Mouse (Mus musculus) small intestine, adult 2 months (tissue): ENCODE data around the gene Hist1h4h. TPM values are rescaled to one million over a fixed set of nuclear protein-coding genes. Genes with fewer than 3 reads are reported as not detected.
A peak's percentile ranks its signal among the peaks of the same experiment; 100 is the strongest.
"Not testable (repeated sequence)": the region's sequence is repeated elsewhere in the genome, so short reads cannot be mapped to it uniquely, and the experiment has no call there.

Source experiments
- H3K27ac ChIP-seq: fragments of 200-500 bp; 2 replicates; pipeline ENCODE4 v1.5.1; 2012; ENCODE audit warnings: low read depth, low read length, control low read depth, inconsistent platforms; ENCODE audit not compliant: insufficient read depth
- H3K27me3 ChIP-seq: fragments of 200-500 bp; 2 replicates; pipeline ENCODE4 v1.6.1; 2012; ENCODE audit warnings: mild to moderate bottlenecking, moderate library complexity, low read length, inconsistent platforms; ENCODE audit not compliant: control insufficient read depth, insufficient read depth
- H3K36me3 ChIP-seq: fragments of 200-500 bp; 2 replicates; pipeline ENCODE4 v1.6.1; 2012; ENCODE audit warnings: mild to moderate bottlenecking, low read length, control low read depth, inconsistent platforms; ENCODE audit not compliant: control insufficient read depth, insufficient read depth
- H3K4me1 ChIP-seq: fragments of 200-500 bp; 2 replicates; pipeline ENCODE4 v1.6.1; 2012; ENCODE audit warnings: low read length, inconsistent platforms, mixed read lengths; ENCODE audit not compliant: control insufficient read depth, insufficient read depth, insufficient read length
- H3K4me3 ChIP-seq: fragments of 200-500 bp; 2 replicates; pipeline ENCODE4 v1.5.1; 2012; ENCODE audit warnings: low read depth, mild to moderate bottlenecking, control low read depth, inconsistent platforms, low read length, moderate library complexity
- CTCF ChIP-seq: fragments of 200-500 bp; IDR thresholded peaks from 2 replicates; pipeline ENCODE4 v1.5.1; 2012; ENCODE audit warnings: low read depth, mild to moderate bottlenecking, control low read depth, inconsistent platforms, low read length, moderate library complexity, mixed read lengths; ENCODE audit not compliant: insufficient replicate concordance, insufficient read length; ENCODE audit errors: extremely low read depth
- POLR2A ChIP-seq: fragments of 200-500 bp; IDR thresholded peaks from 2 replicates; pipeline ENCODE4 v1.6.1; 2012; ENCODE audit warnings: low read depth, mild to moderate bottlenecking, control low read depth, inconsistent platforms, low read length, moderate library complexity
- WGBS: fragments of 180-500 bp; shearing (Covaris S2); methylation state at CpG from one replicate; pipeline ENCODE4 v1.1.7; 2018; 5-methylcytosine and 5-hydroxymethylcytosine counted together
- polyA plus RNA-seq: library from polyadenylated mRNA; depleted of rRNA; stranded (reverse); fragments of >200 nt; gene quantifications from 2 replicates; pipeline ENCODE4 v1.2.3, GENCODE M21; 2012

The Hist1h4h gene
- polyA plus RNA-seq, 1 experiment: 39.6 TPM

DNA sequence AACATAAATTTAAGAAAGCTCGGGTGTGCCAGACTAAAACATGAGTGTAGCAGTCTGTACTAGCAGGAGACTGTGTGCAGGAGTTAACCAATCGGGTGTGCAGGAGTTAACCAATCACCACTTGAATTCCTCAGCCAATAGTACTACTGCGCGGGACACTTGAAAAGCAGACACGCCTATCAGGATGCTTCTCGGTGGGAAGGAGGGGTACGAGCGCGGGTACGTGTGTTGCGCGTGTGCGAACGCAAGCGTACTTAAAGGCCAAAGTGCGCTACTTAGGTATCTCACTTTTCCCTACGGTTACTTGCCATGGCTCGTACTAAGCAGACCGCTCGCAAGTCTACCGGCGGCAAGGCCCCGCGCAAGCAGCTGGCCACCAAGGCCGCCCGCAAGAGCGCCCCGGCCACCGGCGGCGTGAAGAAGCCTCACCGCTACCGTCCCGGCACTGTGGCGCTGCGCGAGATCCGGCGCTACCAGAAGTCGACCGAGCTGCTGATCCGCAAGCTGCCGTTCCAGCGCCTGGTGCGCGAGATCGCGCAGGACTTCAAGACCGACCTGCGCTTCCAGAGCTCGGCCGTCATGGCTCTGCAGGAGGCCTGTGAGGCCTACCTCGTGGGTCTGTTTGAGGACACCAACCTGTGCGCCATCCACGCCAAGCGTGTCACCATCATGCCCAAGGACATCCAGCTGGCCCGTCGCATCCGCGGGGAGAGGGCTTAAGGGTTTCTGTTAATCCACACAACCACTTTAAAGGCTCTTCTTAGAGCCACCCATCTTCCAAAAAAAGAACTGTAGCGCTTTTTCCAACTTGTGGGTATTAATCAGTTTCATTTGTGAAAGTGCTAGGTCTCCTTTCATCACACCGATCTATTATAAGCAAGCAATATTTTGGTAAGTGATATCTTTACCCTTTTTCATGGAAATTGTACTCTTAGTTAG lies 4.6 kb downstream of the Hist1h4h start, which contains the start of gene Hist1h3g:
Gene Hist1h3g, plus strand, starts transcription at position 286 of the 939 bp plus-strand sequence.
- H3K36me3 ChIP-seq, H3K4me1 ChIP-seq, H3K27me3 ChIP-seq: not testable (repeated sequence)
- H3K27ac ChIP-seq: peak within 1 kb of the TSS; percentile 85
- under 1% methylated on average over 51 of the region's 62 CpGs for WGBS
- peak; percentile 27; the same call in 1 of the 2 replicates for TF ChIP-seq POLR2A
- peak within 1 kb of the TSS; percentile 59 for H3K4me3 ChIP-seq

DNA sequence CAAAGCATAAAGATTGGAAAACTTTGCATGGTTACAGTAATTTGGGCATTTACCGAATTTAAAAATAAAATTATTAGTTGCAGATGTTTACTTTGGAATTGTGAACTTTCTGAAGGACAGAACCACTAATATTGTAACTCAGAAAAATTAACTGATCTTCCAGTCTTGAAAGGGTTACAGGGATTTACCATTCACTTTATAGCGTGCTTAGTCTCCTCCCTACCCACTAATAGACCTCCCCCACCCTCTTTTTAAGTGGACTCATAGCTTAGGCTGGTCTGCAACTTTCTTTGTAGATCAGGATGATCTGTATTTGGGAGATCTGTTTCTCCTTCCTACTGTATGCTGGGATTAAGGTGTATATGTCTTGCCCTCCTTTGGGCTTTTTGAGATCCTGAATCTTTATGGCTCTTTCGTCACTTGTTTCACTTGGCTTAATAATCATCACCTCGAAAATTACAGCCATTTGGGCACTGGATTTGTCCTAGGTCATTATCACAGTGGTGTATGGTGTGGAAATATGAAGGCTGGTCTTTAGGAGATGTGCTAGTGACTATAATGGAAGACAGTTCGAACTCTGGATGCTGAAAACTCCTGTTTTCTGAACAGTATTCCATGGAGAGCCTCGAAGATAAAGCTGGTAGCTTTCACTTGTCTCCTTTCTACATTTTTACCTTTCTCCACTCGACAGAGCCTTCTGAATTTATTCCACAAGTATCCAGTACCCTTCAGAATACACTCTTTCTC lies 5.4 kb downstream of the Hist1h4h start:
- Histone ChIP-seq H3K36me3 (no peaks in the 10 kb centered on the region), H3K27me3 (no peaks in the 10 kb centered on the region), H3K27ac (0 out of 2 replicates have a peak overlapping the region, but pooled peaks have one; percentile 11), H3K4me1 (peaks cover 7% of the 10 kb centered on the region; the same call in 1 of the 2 replicates), H3K4me3 (no peak overlapping the region)
- WGBS: 15% methylated on average over 7 of the region's 7 CpGs
- TF ChIP-seq POLR2A: no peak
- no peak for TF ChIP-seq CTCF

DNA sequence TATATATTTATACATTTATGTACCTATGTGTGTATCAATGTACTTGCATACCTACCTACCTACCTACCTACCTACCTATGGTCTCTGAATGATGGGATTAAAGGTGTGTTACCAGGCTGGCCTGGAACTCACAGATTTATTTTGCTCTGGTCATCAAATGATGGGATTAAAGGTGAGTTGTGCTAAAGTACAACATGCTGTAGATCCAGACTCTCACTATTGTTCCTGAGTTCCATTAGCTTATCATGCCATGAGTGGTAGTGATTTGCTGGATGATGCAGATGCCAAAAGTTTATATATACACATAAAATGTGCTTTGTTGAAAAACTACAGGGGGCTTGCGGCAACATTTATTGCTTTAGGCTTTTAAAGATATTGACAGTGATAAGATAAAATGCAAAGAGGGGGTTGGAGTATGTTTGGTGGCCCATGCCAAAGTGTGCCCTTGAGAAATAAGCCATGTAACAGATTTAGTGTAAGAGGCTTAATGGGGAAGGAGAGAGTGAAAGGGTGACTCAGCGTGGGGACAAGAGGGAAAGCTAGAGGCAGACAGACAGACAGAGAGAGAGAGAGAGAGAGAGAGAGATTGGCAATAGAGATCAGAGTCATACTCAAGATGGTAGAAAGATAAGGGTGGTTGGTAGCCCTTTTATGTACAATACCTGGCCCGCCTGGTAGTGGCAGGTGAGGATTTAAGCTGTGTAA lies 6.3 kb downstream of the Hist1h4h start:
- 54% methylated on average over 3 of the region's 3 CpGs for WGBS
- H3K27me3 ChIP-seq: no peaks in the 10 kb centered on the region
- H3K27ac ChIP-seq: no peak overlapping the region
- peaks cover 7% of the 10 kb centered on the region; the same call in 1 of the 2 replicates for H3K4me1 ChIP-seq
- TF ChIP-seq CTCF (no peak), POLR2A (no peak)
- H3K4me3 ChIP-seq: no peak overlapping the region
- no peaks in the 10 kb centered on the region for H3K36me3 ChIP-seq

DNA sequence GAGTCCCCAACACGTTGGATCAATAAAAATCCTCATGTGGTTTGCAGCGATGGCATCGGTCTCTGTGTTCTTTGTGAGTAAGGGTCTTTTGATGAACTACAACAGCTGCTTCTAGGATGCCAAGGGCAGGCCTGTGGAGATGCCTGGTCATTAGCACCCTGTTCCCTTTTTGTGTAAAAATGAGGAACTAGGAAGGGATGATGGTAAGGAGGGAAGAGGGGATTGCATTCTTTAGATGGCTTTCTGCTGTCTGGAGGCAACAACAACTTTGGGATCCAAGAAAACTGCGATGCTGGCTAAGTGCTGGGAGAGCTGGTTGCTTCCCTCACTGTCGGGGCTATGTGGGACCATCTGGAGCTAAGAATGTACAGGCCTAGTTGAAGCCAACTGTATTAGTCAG lies 7.4 kb downstream of the Hist1h4h start:
- Histone ChIP-seq H3K27me3 (no peaks in the 10 kb centered on the region), H3K4me1 (peaks cover 7% of the 10 kb centered on the region; the same call in 1 of the 2 replicates), H3K4me3 (no peak overlapping the region), H3K36me3 (no peaks in the 10 kb centered on the region), H3K27ac (no peak overlapping the region)
- TF ChIP-seq CTCF (no peak), POLR2A (no peak)
- WGBS: 84% methylated on average over 5 of the region's 5 CpGs

DNA sequence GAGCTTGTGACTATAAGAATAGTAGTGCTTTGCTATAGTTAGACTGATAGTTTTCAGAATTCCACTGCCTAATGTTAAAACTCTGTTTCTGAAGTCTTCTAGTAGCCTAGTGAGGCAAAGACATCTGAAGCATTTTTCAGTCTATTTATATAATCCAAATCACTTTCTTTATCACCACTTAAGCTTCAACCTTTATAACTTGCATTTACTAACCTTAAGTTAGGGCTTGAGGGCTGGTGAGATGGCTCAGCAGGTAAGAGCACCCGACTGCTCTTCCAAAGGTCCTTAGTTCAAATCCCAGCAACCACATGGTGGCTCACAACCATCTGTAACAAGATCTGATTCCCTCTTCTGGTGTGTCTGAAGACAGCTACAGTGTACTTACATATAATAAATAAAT lies 9.0 kb downstream of the Hist1h4h start:
- not testable (repeated sequence) for H3K4me3 ChIP-seq, H3K36me3 ChIP-seq, H3K4me1 ChIP-seq, H3K27ac ChIP-seq, H3K27me3 ChIP-seq
- WGBS: 76% methylated on average over 1 of the region's 1 CpGs

DNA sequence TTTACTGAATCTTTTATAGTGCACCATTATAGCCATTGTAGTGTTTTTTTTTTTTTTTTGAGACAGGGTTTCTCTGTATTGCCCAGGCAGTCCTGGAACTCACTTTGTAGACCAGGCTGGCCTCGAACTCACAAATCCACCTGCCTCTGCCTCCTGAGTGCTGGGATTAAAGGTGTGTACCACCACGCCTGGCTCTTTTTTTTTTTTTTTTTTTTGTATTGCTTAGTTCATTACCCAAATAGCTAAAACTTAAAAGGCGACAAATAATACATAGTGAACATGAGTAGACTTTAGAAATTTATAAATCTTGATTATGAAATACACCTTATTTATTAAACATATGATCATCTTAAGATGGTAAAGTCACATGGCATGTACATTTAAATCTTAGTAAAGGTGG lies 10.6 kb downstream of the Hist1h4h start:
- WGBS: 83% methylated on average over 3 of the region's 3 CpGs
- H3K4me3 ChIP-seq: no peak overlapping the region
- TF ChIP-seq POLR2A: no peak
- TF ChIP-seq CTCF: no peak
- H3K27me3 ChIP-seq: no peaks in the 10 kb centered on the region
- H3K36me3 ChIP-seq: no peaks in the 10 kb centered on the region
- no peak overlapping the region for H3K27ac ChIP-seq
- H3K4me1 ChIP-seq: peaks cover 3% of the 10 kb centered on the region; the same call in 1 of the 2 replicates

DNA sequence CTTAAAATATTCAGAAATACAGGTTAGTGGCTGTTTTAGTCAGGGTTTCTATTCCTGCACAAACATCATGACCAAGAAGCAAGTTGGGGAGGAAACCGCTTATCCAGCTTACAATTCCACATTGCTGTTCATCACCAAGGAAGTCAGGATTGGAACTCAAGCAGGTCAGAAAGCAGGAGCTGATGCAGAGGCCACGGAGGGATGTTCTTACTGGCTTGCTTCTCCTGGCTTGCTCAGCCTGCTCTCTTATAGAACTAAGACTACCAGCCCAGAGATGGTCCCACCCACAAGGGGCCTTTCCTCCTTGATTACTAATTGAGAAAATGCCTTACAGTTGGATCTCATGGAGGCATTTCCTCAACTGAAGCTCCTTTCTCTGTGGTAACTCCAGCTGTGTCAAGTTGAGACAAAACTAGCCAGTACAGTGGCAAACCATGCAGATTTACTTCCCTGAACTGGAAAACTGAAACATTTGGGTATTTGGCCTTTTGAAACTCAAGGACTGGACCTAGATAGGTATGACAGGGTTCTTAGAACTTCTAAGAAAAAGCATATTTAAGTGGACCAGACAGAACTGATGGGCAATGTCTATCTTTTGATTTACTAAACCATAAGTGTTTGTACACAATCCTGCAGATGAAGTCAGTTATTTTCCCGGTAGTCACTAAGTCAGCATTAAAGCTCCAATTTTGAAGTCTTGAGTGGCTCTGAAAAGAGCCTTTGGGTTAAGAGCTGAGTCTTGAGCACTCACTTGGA lies 11.6 kb downstream of the Hist1h4h start:
- H3K27ac ChIP-seq: peak overlapping the region; percentile 92
- not testable (repeated sequence) for H3K27me3 ChIP-seq, H3K4me1 ChIP-seq, H3K36me3 ChIP-seq
- peak overlapping the region; percentile 92 for H3K4me3 ChIP-seq
- 14% methylated on average over 3 of the region's 3 CpGs for WGBS
